Mouse (Mus musculus) MEL (cell line): ENCODE measurements around the gene Rcan2. TPM values are rescaled to one million over a fixed set of nuclear protein-coding genes. Genes with fewer than 3 reads are reported as not detected.

ENCODE experiments used
- DNase-seq: peaks from one replicate; pipeline ENCODE4 v3.0.0; 2011; ENCODE audit warnings: low read depth, low spot score
- H3K27ac ChIP-seq: 2 replicates; pipeline ENCODE4 v1.5.1; 2012; ENCODE audit warnings: low read depth, mild to moderate bottlenecking, control low read depth, low read length, moderate library complexity; ENCODE audit not compliant: control insufficient read depth
- H3K27me3 ChIP-seq, 2 experiments: fragments of 150-350 bp in 1 of 2; sonication (generic) in 1 of 2; 2 replicates each; pipeline ENCODE4 v1.6.1; 2012; ENCODE audit warnings: low read length in 2 of 2, mild to moderate bottlenecking in 2 of 2, improper control_type of control experiment in 1 of 2, moderate library complexity in 1 of 2; ENCODE audit not compliant: insufficient read depth in 2 of 2, control insufficient read depth in 1 of 2
- H3K36me3 ChIP-seq, 2 experiments: 2 replicates each; pipeline ENCODE4 v1.6.1; 2012 to 2014; ENCODE audit warnings: low read length in 2 of 2, improper control_type of control experiment in 1 of 2, inconsistent platforms in 1 of 2, mild to moderate bottlenecking in 1 of 2; ENCODE audit not compliant: insufficient read depth in 2 of 2, control insufficient read depth in 1 of 2
- H3K4me1 ChIP-seq, 2 experiments: fragments of 150-350 bp in 1 of 2; sonication (generic) in 1 of 2; 2 replicates each; pipeline ENCODE4 v1.6.1; 2012; ENCODE audit warnings: low read length in 2 of 2, improper control_type of control experiment in 1 of 2, mild to moderate bottlenecking in 1 of 2; ENCODE audit not compliant: insufficient read depth in 2 of 2, control insufficient read depth in 1 of 2
- H3K4me3 ChIP-seq, 2 experiments: fragments of 150-350 bp in 1 of 2; sonication (generic) in 1 of 2; 2 replicates each; pipeline ENCODE4 v1.5.1; 2012; ENCODE audit warnings: low read depth in 2 of 2, low read length in 2 of 2, mild to moderate bottlenecking in 2 of 2, moderate library complexity in 2 of 2, control low read depth in 1 of 2, improper control_type of control experiment in 1 of 2; ENCODE audit not compliant: control insufficient read depth in 1 of 2, insufficient read depth in 1 of 2
- H3K79me2 ChIP-seq: 2 replicates; pipeline ENCODE4 v1.6.1; 2012; ENCODE audit warnings: mild to moderate bottlenecking, low read length, moderate library complexity; ENCODE audit not compliant: control insufficient read depth, poor library complexity, insufficient read depth
- H3K9ac ChIP-seq: 2 replicates; pipeline ENCODE4 v1.6.1; 2012; ENCODE audit warnings: low read depth, mild to moderate bottlenecking, control low read depth, low read length, moderate library complexity; ENCODE audit not compliant: control insufficient read depth, poor library complexity, severe bottlenecking
- H3K9me3 ChIP-seq: fragments of 150-350 bp; sonication (generic); replicated peaks from 2 replicates; pipeline ENCODE4 v1.6.1; 2012; ENCODE audit warnings: mild to moderate bottlenecking, low read length, improper control_type of control experiment, moderate library complexity; ENCODE audit not compliant: insufficient read depth
- BHLHE40 ChIP-seq: IDR thresholded peaks from 2 replicates; pipeline ENCODE4 v1.6.1; 2012; ENCODE audit warnings: low read depth, mild to moderate bottlenecking, inconsistent platforms, low read length, improper control_type of control experiment, borderline replicate concordance
- CHD2 ChIP-seq: IDR thresholded peaks from 2 replicates; pipeline ENCODE4 v1.6.1; 2011; ENCODE audit warnings: low read length, improper control_type of control experiment
- CTCF ChIP-seq, 3 experiments: IDR thresholded peaks in 2 of 3; conservative IDR thresholded peaks in 1 of 3; 2 replicates each; pipeline ENCODE4 v1.5.1; 2011 to 2012; ENCODE audit warnings: low read length in 3 of 3, low read depth in 2 of 3, mild to moderate bottlenecking in 2 of 3, improper control_type of control experiment in 1 of 3, inconsistent platforms in 1 of 3, mixed read lengths in 1 of 3, moderate library complexity in 1 of 3; ENCODE audit not compliant: control insufficient read depth in 1 of 3, insufficient read depth in 1 of 3, poor library complexity in 1 of 3, severe bottlenecking in 1 of 3
- ELF1 ChIP-seq: IDR thresholded peaks from 2 replicates; pipeline ENCODE4 v1.6.1; 2014; ENCODE audit warnings: low read depth, mild to moderate bottlenecking, inconsistent platforms, low read length, improper control_type of control experiment, moderate library complexity
- ETS1 ChIP-seq: IDR thresholded peaks from 2 replicates; pipeline ENCODE4 v1.6.1; 2012; ENCODE audit warnings: low read depth, mild to moderate bottlenecking, inconsistent platforms, low read length, improper control_type of control experiment, moderate library complexity
- HCFC1 ChIP-seq: IDR thresholded peaks from 2 replicates; pipeline ENCODE4 v1.6.1; 2012; ENCODE audit warnings: low read depth, mild to moderate bottlenecking, inconsistent platforms, low read length, improper control_type of control experiment, moderate library complexity
- KAT2A ChIP-seq: conservative IDR thresholded peaks from 2 replicates; pipeline ENCODE4 v1.6.1; 2012; ENCODE audit warnings: low read depth, low read length, improper control_type of control experiment, inconsistent platforms
- MAFK ChIP-seq: IDR thresholded peaks from 2 replicates; pipeline ENCODE4 v1.6.1; 2011; ENCODE audit warnings: low read depth, mild to moderate bottlenecking, low read length, improper control_type of control experiment, borderline replicate concordance
- MAX ChIP-seq: IDR thresholded peaks from 2 replicates; pipeline ENCODE4 v1.6.1; 2011; ENCODE audit warnings: low read length, improper control_type of control experiment
- MAZ ChIP-seq: IDR thresholded peaks from 2 replicates; pipeline ENCODE4 v1.6.1; 2012; ENCODE audit warnings: low read depth, mild to moderate bottlenecking, inconsistent platforms, low read length, improper control_type of control experiment
- MEF2A ChIP-seq: IDR thresholded peaks from 2 replicates; pipeline ENCODE4 v1.6.1; 2014; ENCODE audit warnings: low read depth, mild to moderate bottlenecking, inconsistent platforms, low read length, improper control_type of control experiment; ENCODE audit not compliant: poor library complexity, insufficient replicate concordance, severe bottlenecking; ENCODE audit errors: extremely low read depth
- MXI1 ChIP-seq: IDR thresholded peaks from 2 replicates; pipeline ENCODE4 v1.6.1; 2011; ENCODE audit warnings: mild to moderate bottlenecking, low read depth, low read length, improper control_type of control experiment
- MYB ChIP-seq: IDR thresholded peaks from 2 replicates; pipeline ENCODE4 v1.6.1; 2011; ENCODE audit warnings: mild to moderate bottlenecking, low read depth, low read length, improper control_type of control experiment
- NRF1 ChIP-seq: IDR thresholded peaks from 2 replicates; pipeline ENCODE4 v1.6.1; 2014; ENCODE audit warnings: low read depth, mild to moderate bottlenecking, inconsistent platforms, low read length, improper control_type of control experiment, moderate library complexity; ENCODE audit not compliant: poor library complexity, insufficient read depth, severe bottlenecking
- POLR2AphosphoS5 ChIP-seq: IDR thresholded peaks from 2 replicates; pipeline ENCODE4 v1.6.1; 2012; ENCODE audit warnings: low read depth, borderline replicate concordance, mild to moderate bottlenecking, inconsistent platforms, low read length, moderate library complexity, mixed read lengths
- RCOR1 ChIP-seq: IDR thresholded peaks from 2 replicates; pipeline ENCODE4 v1.6.1; 2012; ENCODE audit warnings: low read depth, mild to moderate bottlenecking, inconsistent platforms, low read length, improper control_type of control experiment
- SIN3A ChIP-seq: IDR thresholded peaks from 2 replicates; pipeline ENCODE4 v1.6.1; 2012; ENCODE audit warnings: low read length, improper control_type of control experiment, inconsistent platforms
- SMC3 ChIP-seq: IDR thresholded peaks from 2 replicates; pipeline ENCODE4 v1.6.1; 2011; ENCODE audit warnings: low read depth, low read length, improper control_type of control experiment
- TAL1 ChIP-seq: IDR thresholded peaks from 2 replicates; pipeline ENCODE4 v1.6.1; 2012; ENCODE audit warnings: mild to moderate bottlenecking, inconsistent platforms, low read length, moderate library complexity, mixed read lengths
- TBP ChIP-seq: IDR thresholded peaks from 2 replicates; pipeline ENCODE4 v1.8.0; 2011; ENCODE audit warnings: low read depth, low read length, improper control_type of control experiment
- USF1 ChIP-seq: IDR thresholded peaks from 2 replicates; pipeline ENCODE4 v1.6.1; 2014; ENCODE audit warnings: low read depth, mild to moderate bottlenecking, inconsistent platforms, low read length, improper control_type of control experiment, moderate library complexity
- ZMIZ1 ChIP-seq: IDR thresholded peaks from 2 replicates; pipeline ENCODE4 v1.6.1; 2012; ENCODE audit warnings: low read depth, mild to moderate bottlenecking, inconsistent platforms, low read length, improper control_type of control experiment, moderate library complexity
- polyA plus RNA-seq, 2 experiments: library from polyadenylated mRNA; stranded (reverse) in 1 of 2; unstranded in 1 of 2; fragments of >175 nt in 1 of 2; fragments of >200 nt in 1 of 2; gene quantifications; 2 replicates each; pipeline versions ENCODE4 v1.2.1 to v1.2.4; 2012; ENCODE audit warnings: low replicate concordance in 2 of 2, low read depth in 1 of 2; ENCODE audit not compliant: insufficient read length in 2 of 2, insufficient read depth in 1 of 2, missing spikeins in 1 of 2
- total RNA-seq: library from RNA; depleted of rRNA; stranded (reverse); fragments of 300-350 nt; gene quantifications from 2 replicates; pipeline ENCODE4 v1.2.3, GENCODE M21; 2012

Gene Rcan2
- total and polyA plus RNA-seq, 3 experiments, result 0.52 TPM; not detected in 2

DNA sequence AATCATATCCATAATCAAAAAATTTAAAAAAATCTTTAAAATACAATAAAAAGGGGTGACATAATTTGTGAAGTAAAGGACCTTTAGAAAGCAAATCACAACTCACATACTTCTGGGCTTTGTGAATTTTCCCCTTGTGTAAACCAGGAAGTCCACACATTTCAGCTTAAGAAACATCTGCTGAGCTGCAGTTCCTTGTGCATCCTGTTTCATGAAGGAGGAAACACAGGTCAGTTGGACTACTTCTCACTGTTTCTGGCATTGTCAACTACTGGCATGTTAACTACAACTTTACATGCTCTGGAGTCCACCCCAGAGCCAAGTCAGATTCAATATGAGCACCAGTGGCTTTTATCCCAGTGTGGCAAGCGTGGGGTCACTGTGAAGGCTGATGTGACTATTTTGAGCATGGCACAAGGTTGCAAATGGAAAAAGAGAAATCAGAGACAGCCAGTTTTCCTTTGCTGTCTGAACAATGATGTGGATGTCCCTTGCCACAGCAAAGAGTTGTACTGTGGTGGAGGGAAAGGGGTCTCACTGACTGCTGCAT, 6.3 kb upstream of the Rcan2 start:
- no peaks in the 10 kb centered on the region for H3K9me3 ChIP-seq
- no peak overlapping the region for H3K4me3 ChIP-seq
- no peak for DNase-seq
- no peak overlapping the region for H3K9ac ChIP-seq
- no peaks in the 10 kb centered on the region for H3K4me1 ChIP-seq
- H3K27ac ChIP-seq, result no peak overlapping the region
- H3K27me3 ChIP-seq, result no peaks in the 10 kb centered on the region
- H3K36me3 ChIP-seq, result no peaks in the 10 kb centered on the region
- H3K79me2 ChIP-seq, result no peaks in the 10 kb centered on the region
- no peak for TF ChIP-seq BHLHE40
- TF ChIP-seq CTCF (IDR thresholded peaks at IDR 0.05 in 2 of 3, conservative IDR thresholded peaks at IDR 0.05 in 1 of 3; ENCODE audit: control insufficient read depth in 1 of 3, insufficient read depth in 1 of 3, low read depth in 2 of 3, low read length in 3 of 3, poor library complexity in 1 of 3, severe bottlenecking in 1 of 3), result no peak
- no peak for TF ChIP-seq NRF1
- no peak for TF ChIP-seq MXI1
- no peak for TF ChIP-seq CHD2
- TF ChIP-seq, all 39 proteins: peak for 0

DNA sequence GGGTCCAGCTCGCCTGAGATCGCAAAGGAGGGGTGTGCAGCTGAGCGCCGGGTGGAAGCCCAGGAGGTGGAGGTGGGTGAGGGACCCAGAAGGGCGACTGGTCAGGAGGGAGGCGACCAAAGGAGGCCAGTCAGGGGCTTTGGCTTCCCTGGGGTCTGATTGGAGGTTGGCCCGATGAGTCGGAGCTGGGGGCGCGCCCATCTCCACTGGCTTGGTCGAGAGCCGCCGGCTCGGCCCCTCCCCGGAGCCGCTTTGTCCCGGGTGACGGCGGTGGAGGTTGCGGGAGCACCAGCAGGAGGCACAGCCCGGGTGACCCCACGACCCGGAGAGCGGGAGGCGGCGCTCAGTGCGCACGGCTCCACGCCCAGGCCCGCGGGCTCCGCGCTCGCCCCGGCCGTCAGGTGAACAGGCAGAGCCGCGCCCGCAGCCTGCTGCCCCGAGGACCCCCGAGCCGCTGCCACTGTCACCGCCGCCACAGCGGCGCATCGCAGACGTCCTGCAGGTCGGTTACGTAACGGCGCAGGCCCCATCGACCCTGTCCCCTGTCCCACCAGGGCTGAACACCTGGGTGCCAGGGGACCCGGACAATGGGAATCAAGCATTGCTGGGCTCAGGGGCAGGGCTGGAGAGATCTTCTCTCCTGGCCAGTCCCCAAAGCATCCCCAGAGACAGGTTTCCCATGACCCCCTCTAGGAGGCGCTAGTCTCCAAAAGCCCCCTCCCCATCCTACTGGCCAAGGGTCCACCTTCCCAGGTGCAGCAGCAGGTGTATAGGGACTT, 633 bp downstream of the Rcan2 start:
- H3K9ac ChIP-seq, result no peak overlapping the region

DNA sequence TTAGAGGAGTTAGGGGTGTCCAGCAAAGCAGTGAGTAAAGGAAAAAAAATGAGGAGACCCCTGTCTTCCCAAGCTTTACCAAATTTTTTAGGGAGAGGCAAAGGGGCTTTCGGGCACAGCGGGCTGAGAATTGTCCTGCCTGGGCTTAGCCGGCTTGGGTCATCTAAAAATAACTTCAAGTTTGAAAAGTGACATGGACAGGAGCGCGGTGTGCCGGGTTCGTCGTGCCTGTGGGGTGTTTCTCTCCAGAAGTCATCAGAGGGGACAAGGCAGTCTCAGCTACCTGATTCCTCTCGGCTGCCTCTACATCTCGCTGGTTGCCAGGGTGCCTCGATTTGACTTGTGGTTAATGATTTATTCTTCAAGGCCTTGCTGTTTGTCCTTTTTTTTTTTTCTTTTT, 1.3 kb downstream of the Rcan2 start:
- no peak overlapping the region for H3K9ac ChIP-seq
- TF ChIP-seq MAX, result no peak
- TF ChIP-seq KAT2A, result no peak
- TF ChIP-seq TBP, result no peak
- no peak for TF ChIP-seq MEF2A
- no peak overlapping the region for H3K4me3 ChIP-seq
- no peaks in the 10 kb centered on the region for H3K9me3 ChIP-seq
- DNase-seq, result no peak
- H3K27ac ChIP-seq, result no peak overlapping the region
- H3K27me3 ChIP-seq, result no peaks in the 10 kb centered on the region
- H3K79me2 ChIP-seq, result no peaks in the 10 kb centered on the region
- H3K4me1 ChIP-seq, result no peaks in the 10 kb centered on the region
- no peaks in the 10 kb centered on the region for H3K36me3 ChIP-seq

More for the DNA sequence above, 633 bp downstream of the Rcan2 start:
- Histone ChIP-seq H3K4me1 (no peaks in the 10 kb centered on the region), H3K79me2 (no peaks in the 10 kb centered on the region), H3K27ac (no peak overlapping the region), H3K9me3 (no peaks in the 10 kb centered on the region), H3K27me3 (no peaks in the 10 kb centered on the region), H3K4me3 (no peak overlapping the region), H3K36me3 (no peaks in the 10 kb centered on the region)
- no peak for DNase-seq
- TF ChIP-seq MAZ, result no peak
- no peak for TF ChIP-seq SMC3
- TF ChIP-seq BHLHE40, result no peak
- no peak for TF ChIP-seq NRF1
- TF ChIP-seq SIN3A, result no peak
- TF ChIP-seq TAL1, result no peak
- TF ChIP-seq ELF1, result no peak
- no peak for TF ChIP-seq RCOR1
- no peak for TF ChIP-seq USF1
- no peak for TF ChIP-seq HCFC1
- TF ChIP-seq ETS1, result no peak
- no peak for TF ChIP-seq MAFK
- TF ChIP-seq POLR2AphosphoS5, result no peak
- TF ChIP-seq ZMIZ1, result no peak
- no peak for TF ChIP-seq MYB
